Mouse (Mus musculus) kidney, embryonic 15.5 days (tissue): Measurements from ENCODE around the gene Gstp2. TPM values are rescaled to one million over a fixed set of nuclear protein-coding genes. Genes with fewer than 3 reads are reported as not detected.
A peak's percentile ranks its signal among the peaks of the same experiment; 100 is the strongest.

Experiments
- ATAC-seq: fragments of 200-750 bp; cut with Nextera tagmentation; replicated peaks from 2 replicates; pipeline ENCODE4 v1.8.0; 2017; ENCODE audit warnings: moderate TSS enrichment; ENCODE audit not compliant: low FRiP score
- H3K27ac ChIP-seq: fragments of 300-500 bp; sonication (generic); 2 replicates; pipeline ENCODE4 v1.5.1; 2015; ENCODE audit warnings: mild to moderate bottlenecking, inconsistent platforms
- H3K27me3 ChIP-seq: fragments of 300-500 bp; sonication (generic); 2 replicates; pipeline ENCODE4 v1.6.1; 2015; ENCODE audit warnings: inconsistent platforms
- H3K36me3 ChIP-seq: fragments of 300-500 bp; sonication (generic); 2 replicates; pipeline ENCODE4 v1.6.1; 2015; ENCODE audit warnings: inconsistent platforms
- H3K4me1 ChIP-seq: fragments of 300-500 bp; sonication (generic); 2 replicates; pipeline ENCODE4 v1.6.1; 2015; ENCODE audit warnings: inconsistent platforms
- H3K4me2 ChIP-seq: fragments of 300-500 bp; sonication (generic); 2 replicates; pipeline ENCODE4 v1.6.1; 2015; ENCODE audit warnings: moderate library complexity, mild to moderate bottlenecking, inconsistent platforms
- H3K4me3 ChIP-seq: fragments of 300-500 bp; sonication (generic); replicated peaks from 2 replicates; pipeline ENCODE4 v1.5.1; 2015; ENCODE audit warnings: mild to moderate bottlenecking, inconsistent platforms
- H3K9ac ChIP-seq: fragments of 300-500 bp; sonication (generic); 2 replicates; pipeline ENCODE4 v1.6.1; 2015; ENCODE audit warnings: mild to moderate bottlenecking, inconsistent platforms
- H3K9me3 ChIP-seq: fragments of 300-500 bp; sonication (generic); replicated peaks from 2 replicates; pipeline ENCODE4 v1.6.1; 2016; ENCODE audit warnings: inconsistent platforms
- WGBS: fragments of 180-500 bp; shearing (Covaris S2); methylation state at CpG from one replicate; pipeline ENCODE4 v1.1.7; 2015; ENCODE audit warnings: mixed read lengths; 5-methylcytosine and 5-hydroxymethylcytosine counted together
- polyA plus RNA-seq: library from polyadenylated mRNA; unstranded; fragments of >200 nt; fragmentation: Nextera tagmentation; extraction: Ambion mirVana; gene quantifications from 2 replicates; pipeline ENCODE4 v1.2.1, GENCODE M21; 2015

Gstp2 gene
- polyA plus RNA-seq, 1 experiment from 2014 or later = 2.4 TPM

DNA sequence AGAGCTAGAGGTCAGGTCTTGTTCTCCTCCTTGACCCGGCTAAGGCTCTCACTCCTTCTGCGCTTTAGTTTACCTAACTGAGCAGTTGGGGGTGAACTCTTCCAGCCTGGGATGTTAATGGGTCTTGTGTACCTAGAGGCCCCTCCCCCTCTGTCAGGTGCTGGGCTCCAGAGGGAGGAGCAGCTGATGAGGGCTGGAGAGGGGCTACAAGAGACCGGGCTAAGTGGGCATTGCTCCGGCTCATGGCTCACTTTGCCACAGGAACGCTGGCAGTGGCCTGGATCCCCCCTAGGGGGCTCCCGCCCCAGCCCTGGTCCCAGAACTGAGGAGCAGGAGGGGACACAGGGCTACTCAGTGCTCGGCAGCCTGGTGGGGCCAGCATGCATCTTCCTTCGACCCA, 38.0 kb upstream of the Gstp2 start:
- 38% methylated on average over 8 of the region's 8 CpGs for WGBS
- H3K9ac ChIP-seq = no peak overlapping the region

DNA sequence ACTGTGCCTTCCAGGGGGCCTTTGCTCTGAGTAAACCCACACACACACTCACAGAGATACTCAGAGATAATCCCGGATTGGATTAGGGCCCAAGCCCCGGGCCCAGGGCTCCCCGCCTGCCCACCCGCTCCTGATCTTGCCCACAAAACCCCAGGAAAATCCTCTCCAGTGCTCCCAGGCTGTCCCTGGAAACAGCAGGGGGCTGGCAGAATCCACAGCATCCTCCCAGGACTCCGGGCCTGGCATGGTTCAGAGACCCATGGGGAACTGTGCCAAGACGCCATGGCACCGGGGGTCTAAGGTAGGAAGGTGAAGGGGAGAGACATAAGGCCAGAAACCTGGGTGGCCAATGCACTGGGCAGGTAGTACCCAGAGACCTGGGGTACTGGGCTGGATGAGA, 37.5 kb upstream of the Gstp2 start:
- H3K4me1 ChIP-seq = 0 out of 2 replicates have a peak, but pooled peaks cover 4% of the 10 kb centered on the region
- no peak overlapping the region for H3K4me3 ChIP-seq
- ATAC-seq = no peak
- no peaks in the 10 kb centered on the region for H3K9me3 ChIP-seq
- H3K27ac ChIP-seq = no peak overlapping the region
- no peak overlapping the region for H3K9ac ChIP-seq
- 88% methylated on average over 7 of the region's 7 CpGs for WGBS
- peaks cover 3% of the 10 kb centered on the region; the same call in 1 of the 2 replicates for H3K27me3 ChIP-seq
- no peaks in the 10 kb centered on the region for H3K36me3 ChIP-seq
- no peak overlapping the region for H3K4me2 ChIP-seq

More for the DNA sequence above, 38.0 kb upstream of the Gstp2 start:
- peak; percentile 49 for ATAC-seq
- no peaks in the 10 kb centered on the region for H3K9me3 ChIP-seq
- no peaks in the 10 kb centered on the region for H3K36me3 ChIP-seq
- no peak overlapping the region for H3K4me2 ChIP-seq
- H3K27ac ChIP-seq = no peak overlapping the region
- H3K27me3 ChIP-seq = peaks cover 3% of the 10 kb centered on the region; the same call in 1 of the 2 replicates
- H3K4me3 ChIP-seq = no peak overlapping the region
- H3K4me1 ChIP-seq = 0 out of 2 replicates have a peak, but pooled peaks cover 4% of the 10 kb centered on the region

- WGBS = 83% methylated on average over 11 of the region's 11 CpGs
- peaks cover 3% of the 10 kb centered on the region; the same call in 1 of the 2 replicates for H3K27me3 ChIP-seq
- ATAC-seq = no peak
Measured at GRCm38 (mm10) chr19:4082219-4082965, 36.6 kb upstream of the Gstp2 start.

GRCm38 (mm10) chr19:4081394-4081793, 35.6 kb upstream of the Gstp2 start, which contains the start of gene Cabp2:
Gene Cabp2, plus strand, starts transcription at chr19:4081578.
- ATAC-seq = 0 out of 2 replicates have a peak, but pooled peaks have one; percentile 41
- no peak within 1 kb of the TSS for H3K4me2 ChIP-seq
- 0 out of 2 replicates have a peak, but pooled peaks cover 4% of the 10 kb centered on the region for H3K4me1 ChIP-seq
- H3K27ac ChIP-seq = no peak within 1 kb of the TSS
- H3K4me3 ChIP-seq = no peak within 1 kb of the TSS
- 39% methylated on average over 3 of the region's 3 CpGs for WGBS
- no peak within 1 kb of the TSS for H3K9ac ChIP-seq
- no peaks in the 10 kb centered on the region for H3K36me3 ChIP-seq
- peaks cover 3% of the 10 kb centered on the region; the same call in 1 of the 2 replicates for H3K27me3 ChIP-seq
- H3K9me3 ChIP-seq = no peaks in the 10 kb centered on the region

More at GRCm38 (mm10) chr19:4082219-4082965, 36.6 kb upstream of the Gstp2 start:
- Histone ChIP-seq H3K4me3 (no peak overlapping the region), H3K27ac (no peak overlapping the region), H3K36me3 (no peaks in the 10 kb centered on the region), H3K4me1 (0 out of 2 replicates have a peak, but pooled peaks cover 4% of the 10 kb centered on the region), H3K4me2 (no peak overlapping the region), H3K9me3 (no peaks in the 10 kb centered on the region), H3K9ac (no peak overlapping the region)

DNA sequence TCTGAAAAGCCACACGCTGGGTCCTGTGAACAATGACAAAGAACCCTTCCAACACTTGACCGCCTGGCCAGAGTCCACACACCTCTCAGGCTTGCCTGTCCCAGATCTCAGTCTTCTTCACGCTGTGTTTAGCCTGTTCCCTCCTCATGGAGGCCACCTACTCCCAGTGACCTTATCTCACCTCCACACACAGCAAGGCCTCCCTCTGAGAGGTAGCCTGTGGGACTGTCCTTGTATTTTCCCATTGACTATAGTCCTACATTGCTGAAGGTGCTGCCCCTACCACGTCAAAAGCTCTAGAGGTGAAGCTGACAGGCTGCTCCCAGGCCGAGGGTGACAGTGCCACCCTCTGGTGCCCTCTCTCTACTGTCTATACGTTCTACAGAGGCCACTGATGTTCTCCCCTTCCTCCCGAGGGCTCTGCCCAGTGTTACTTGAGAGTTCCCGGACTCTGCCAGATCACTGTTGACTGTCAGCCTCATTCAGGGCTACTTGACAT, 34.7 kb upstream of the Gstp2 start:
- Histone ChIP-seq H3K9me3 (no peaks in the 10 kb centered on the region), H3K4me2 (no peak overlapping the region), H3K9ac (no peak overlapping the region), H3K4me3 (no peak overlapping the region), H3K4me1 (0 out of 2 replicates have a peak, but pooled peaks cover 4% of the 10 kb centered on the region), H3K27me3 (peaks cover 3% of the 10 kb centered on the region; the same call in 1 of the 2 replicates), H3K27ac (no peak overlapping the region), H3K36me3 (no peaks in the 10 kb centered on the region)
- ATAC-seq = no peak
- 66% methylated on average over 8 of the region's 8 CpGs for WGBS

- ATAC-seq = no peak
- H3K27ac ChIP-seq = no peak overlapping the region
- no peak overlapping the region for H3K9ac ChIP-seq
- H3K4me1 ChIP-seq = 0 out of 2 replicates have a peak, but pooled peaks cover 4% of the 10 kb centered on the region
- no peaks in the 10 kb centered on the region for H3K36me3 ChIP-seq
- 89% methylated on average over 1 of the region's 1 CpGs for WGBS
- no peak overlapping the region for H3K4me2 ChIP-seq
- H3K9me3 ChIP-seq = no peaks in the 10 kb centered on the region
- H3K4me3 ChIP-seq = no peak overlapping the region
- H3K27me3 ChIP-seq = peaks cover 3% of the 10 kb centered on the region; the same call in 1 of the 2 replicates
Measured at GRCm38 (mm10) chr19:4079594-4079993, 33.8 kb upstream of the Gstp2 start.

DNA sequence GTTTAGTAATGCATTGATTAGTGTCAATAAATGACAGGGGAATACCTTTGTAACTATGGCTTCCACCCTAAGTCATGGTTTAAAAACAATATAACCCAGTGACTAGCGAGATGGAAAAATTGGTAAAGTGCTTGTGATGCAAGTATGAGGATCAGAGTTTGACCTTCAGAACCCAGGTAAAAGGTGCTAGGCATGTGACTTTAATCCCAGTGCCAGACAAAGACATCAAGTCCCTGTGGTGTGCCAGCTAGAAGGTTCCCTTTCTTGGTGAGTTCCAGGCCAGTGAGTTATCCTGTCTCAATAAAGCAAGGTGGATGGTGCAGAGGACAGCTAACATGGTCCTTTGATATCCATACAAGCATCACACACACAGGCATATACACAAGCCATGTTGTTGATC, 29.7 kb upstream of the Gstp2 start:
- H3K27ac ChIP-seq = no peak overlapping the region
- WGBS = 86% methylated on average over 1 of the region's 1 CpGs
- no peaks in the 10 kb centered on the region for H3K27me3 ChIP-seq
- ATAC-seq = no peak
- H3K4me3 ChIP-seq = no peak overlapping the region
- H3K4me1 ChIP-seq = peaks cover 6% of the 10 kb centered on the region; the same call in 1 of the 2 replicates
- no peak overlapping the region for H3K9ac ChIP-seq
- H3K4me2 ChIP-seq = no peak overlapping the region
- H3K36me3 ChIP-seq = no peaks in the 10 kb centered on the region
- no peaks in the 10 kb centered on the region for H3K9me3 ChIP-seq

DNA sequence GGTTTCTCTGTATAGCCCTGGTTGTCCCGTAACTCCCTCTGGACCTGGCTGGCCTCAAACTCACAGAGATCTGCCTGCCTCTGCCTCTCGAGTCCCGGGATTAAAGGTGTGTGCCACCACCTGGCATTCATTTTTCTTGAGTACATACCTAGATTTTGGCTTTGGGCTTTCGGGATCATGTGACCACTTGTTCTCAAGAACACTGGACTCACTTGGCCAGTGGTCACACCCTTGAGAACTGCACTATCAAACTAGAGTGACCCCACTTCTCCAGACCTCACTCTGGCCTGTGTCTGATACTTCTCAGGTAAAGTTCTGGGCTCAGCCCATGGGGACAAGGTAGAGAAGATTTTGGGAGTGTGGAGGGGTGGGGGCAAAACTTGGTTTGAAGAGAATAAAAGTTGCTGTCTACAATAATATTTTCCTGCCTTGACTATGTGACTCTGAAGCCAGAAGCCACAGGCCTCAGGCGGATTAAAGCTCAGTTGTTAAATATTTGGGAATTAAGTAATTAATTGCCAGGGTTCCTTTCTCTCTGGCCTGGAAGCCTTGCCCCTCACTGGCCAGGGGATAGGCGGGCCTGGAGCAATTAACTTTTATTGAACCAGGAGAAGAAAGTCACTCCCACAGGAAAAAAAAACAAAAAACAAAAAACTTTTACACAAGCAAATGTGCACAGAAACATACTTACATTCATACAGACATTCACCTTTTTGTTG, 27.0 kb upstream of the Gstp2 start:
- H3K4me1 ChIP-seq = peaks cover 13% of the 10 kb centered on the region
- 78% methylated on average over 6 of the region's 6 CpGs for WGBS
- no peak for ATAC-seq
- no peak overlapping the region for H3K4me2 ChIP-seq
- H3K4me3 ChIP-seq = no peak overlapping the region
- no peaks in the 10 kb centered on the region for H3K36me3 ChIP-seq
- no peak overlapping the region for H3K9ac ChIP-seq
- no peak overlapping the region for H3K27ac ChIP-seq
- H3K9me3 ChIP-seq = no peaks in the 10 kb centered on the region
- no peaks in the 10 kb centered on the region for H3K27me3 ChIP-seq

DNA sequence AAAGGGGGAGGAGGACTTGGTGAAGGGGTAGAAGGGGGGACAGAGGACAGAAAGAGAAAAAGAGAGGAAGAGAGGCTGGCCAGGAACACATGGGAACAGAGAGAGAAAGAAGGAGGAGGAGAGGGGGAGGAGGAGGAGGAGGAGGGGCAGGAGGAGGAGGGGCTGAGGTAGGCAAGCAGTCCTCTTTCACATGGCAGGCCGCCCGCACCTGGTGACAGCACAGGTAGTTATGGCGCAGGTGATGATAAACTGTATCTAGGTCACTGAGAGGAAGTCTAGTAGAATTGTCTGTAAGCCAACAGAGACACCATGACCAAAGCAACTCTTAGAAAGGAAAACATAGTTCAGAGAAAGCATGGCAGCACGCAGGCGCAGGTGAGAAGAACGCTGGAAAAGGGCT, 25.6 kb upstream of the Gstp2 start:
- no peaks in the 10 kb centered on the region for H3K9me3 ChIP-seq
- no peaks in the 10 kb centered on the region for H3K27me3 ChIP-seq
- no peak for ATAC-seq
- no peaks in the 10 kb centered on the region for H3K36me3 ChIP-seq
- WGBS = 94% methylated on average over 6 of the region's 6 CpGs
- H3K27ac ChIP-seq = no peak overlapping the region
- no peak overlapping the region for H3K9ac ChIP-seq
- H3K4me1 ChIP-seq = peaks cover 15% of the 10 kb centered on the region
- H3K4me3 ChIP-seq = no peak overlapping the region
- H3K4me2 ChIP-seq = no peak overlapping the region

DNA sequence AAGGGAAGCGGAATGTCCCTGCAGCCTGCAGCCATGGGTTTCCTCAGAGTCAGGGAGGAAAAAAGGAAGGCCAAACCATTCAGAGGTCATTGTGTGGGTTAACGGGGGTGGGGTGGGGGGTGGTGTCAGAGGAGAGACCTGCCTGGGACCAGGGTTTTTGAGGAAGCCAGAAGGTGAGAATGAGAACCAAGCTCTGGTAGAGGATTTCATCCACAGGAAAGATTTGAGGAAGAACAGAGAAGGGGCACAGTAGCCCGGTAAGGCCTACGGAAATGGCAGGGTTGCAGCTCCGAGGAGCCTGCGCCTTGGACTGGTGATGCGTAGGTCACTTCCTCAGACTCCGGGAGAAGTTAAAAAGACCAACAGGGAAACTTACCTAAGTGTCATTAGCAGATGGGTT, 24.9 kb upstream of the Gstp2 start:
- Histone ChIP-seq H3K9me3 (no peaks in the 10 kb centered on the region), H3K4me1 (peaks cover 15% of the 10 kb centered on the region), H3K27ac (no peak overlapping the region), H3K27me3 (no peaks in the 10 kb centered on the region), H3K4me2 (no peak overlapping the region), H3K9ac (no peak overlapping the region), H3K36me3 (no peaks in the 10 kb centered on the region), H3K4me3 (no peak overlapping the region)
- ATAC-seq = no peak
- WGBS = 81% methylated on average over 8 of the region's 8 CpGs

DNA sequence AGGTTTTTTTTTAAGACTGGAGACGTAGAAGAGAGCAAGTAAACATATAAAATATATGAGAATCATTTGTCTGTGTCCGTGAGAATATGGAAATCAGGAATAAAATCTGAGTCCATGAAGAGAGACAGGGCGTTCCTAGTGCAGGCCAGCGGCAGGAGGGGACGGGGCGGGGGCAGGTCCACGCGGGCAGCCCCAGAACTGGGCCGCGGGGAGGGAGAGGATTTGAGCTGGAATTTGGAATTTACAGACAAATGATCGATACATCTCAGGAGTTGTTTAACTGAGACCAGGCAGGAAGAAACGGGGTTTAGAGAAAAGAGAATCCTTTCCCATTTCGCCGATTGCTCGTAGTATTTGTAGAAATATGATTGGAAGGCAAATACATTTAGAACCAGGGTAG, 24.5 kb upstream of the Gstp2 start:
- Histone ChIP-seq H3K27me3 (no peaks in the 10 kb centered on the region), H3K36me3 (no peaks in the 10 kb centered on the region), H3K4me2 (no peak overlapping the region), H3K4me3 (no peak overlapping the region), H3K9me3 (no peaks in the 10 kb centered on the region), H3K27ac (no peak overlapping the region), H3K9ac (no peak overlapping the region), H3K4me1 (peaks cover 15% of the 10 kb centered on the region)
- 76% methylated on average over 15 of the region's 15 CpGs for WGBS
- no peak for ATAC-seq
